Mouse (Mus musculus) gastrocnemius, postnatal 10 days (tissue): Measurements from ENCODE around the gene Htra2. TPM values are rescaled to one million over a fixed set of nuclear protein-coding genes. Genes with fewer than 3 reads are reported as not detected.

Experiments used
- DNase-seq: peaks from one replicate; pipeline ENCODE4 v3.0.0; 2021; ENCODE audit warnings: mixed read lengths
- long read RNA-seq, 2 experiments: library from polyadenylated mRNA; stranded (forward); transcript quantifications; one replicate each; pipeline ENCODE4 v2.0.0; 2021
- total RNA-seq, 2 experiments: library from RNA; stranded (reverse); gene quantifications; 2 replicates each; pipeline ENCODE4 v1.2.3; 2021

Gene Htra2
- total RNA-seq, result 10 to 100 TPM; 23.8 to 28.4 TPM
- long read RNA-seq, experiment 1, transcript Htra2-201 (8 exons, 1,725 nt), result major isoform, 24 of 31 reads
- long read RNA-seq, experiment 1, partial matches to known transcripts, result 1 of 31 reads
- long read RNA-seq, experiment 1, other reads (novel, unspliced or antisense), result 4 of 31 reads
- long read RNA-seq, experiment 2, transcript Htra2-201 (8 exons, 1,725 nt), result major isoform, 30 of 38 reads
- long read RNA-seq, experiment 2, partial matches to known transcripts, result 0 of 38 reads
- long read RNA-seq, experiment 2, other reads (novel, unspliced or antisense), result 6 of 38 reads

GRCm38 (mm10) chr6:83054871-83055431 is at the start of gene Htra2:
Htra2 (minus strand) TSS chr6:83055273.
- DNase-seq, result peak; percentile 40

DNA sequence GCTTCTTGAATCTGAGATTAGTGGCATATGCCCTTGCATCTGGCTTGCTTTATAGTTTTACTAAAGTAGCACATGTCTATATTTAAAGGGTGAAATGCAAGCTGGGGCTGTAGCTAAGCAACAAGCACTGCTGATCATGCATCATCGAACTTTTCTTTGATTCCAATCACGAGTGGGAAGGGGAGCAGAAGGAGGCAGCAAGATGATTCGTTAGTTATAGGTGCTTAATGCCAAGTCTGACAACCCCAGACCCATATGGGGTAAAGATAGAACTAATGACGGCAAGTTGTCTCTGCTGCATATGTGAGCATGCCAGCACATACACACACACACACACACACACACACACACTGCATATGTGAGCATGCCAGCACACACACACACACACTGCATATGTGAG is 49.1 kb upstream of the Htra2 start:
- DNase-seq, result no peak

DNA sequence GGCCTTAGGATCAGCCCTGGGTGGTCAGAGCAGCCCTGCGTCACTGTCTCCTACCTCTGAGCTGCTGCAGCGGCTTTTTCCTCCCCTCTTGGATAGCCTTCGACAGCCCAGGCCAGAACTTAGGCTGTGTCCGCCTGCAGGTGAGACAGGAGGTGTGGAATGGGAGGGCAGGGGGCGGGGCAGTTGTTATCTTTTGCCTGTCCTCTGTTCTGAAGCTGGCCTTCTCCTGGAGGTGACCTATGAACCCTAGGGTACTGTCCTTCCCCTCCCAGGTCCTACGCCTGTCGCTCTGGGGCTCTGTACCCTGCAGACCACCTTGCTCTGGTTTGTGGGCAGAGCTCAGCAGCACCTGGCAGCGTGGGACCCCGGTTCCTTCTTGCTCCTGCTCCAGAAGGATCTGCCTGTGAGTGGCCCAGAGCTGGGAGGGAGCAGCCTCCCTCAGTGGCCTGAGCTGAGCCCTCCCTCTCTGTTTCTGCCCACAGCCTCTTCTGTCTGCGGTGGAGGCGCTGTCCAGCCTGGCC is 48.1 kb upstream of the Htra2 start:
- no peak for DNase-seq

DNA sequence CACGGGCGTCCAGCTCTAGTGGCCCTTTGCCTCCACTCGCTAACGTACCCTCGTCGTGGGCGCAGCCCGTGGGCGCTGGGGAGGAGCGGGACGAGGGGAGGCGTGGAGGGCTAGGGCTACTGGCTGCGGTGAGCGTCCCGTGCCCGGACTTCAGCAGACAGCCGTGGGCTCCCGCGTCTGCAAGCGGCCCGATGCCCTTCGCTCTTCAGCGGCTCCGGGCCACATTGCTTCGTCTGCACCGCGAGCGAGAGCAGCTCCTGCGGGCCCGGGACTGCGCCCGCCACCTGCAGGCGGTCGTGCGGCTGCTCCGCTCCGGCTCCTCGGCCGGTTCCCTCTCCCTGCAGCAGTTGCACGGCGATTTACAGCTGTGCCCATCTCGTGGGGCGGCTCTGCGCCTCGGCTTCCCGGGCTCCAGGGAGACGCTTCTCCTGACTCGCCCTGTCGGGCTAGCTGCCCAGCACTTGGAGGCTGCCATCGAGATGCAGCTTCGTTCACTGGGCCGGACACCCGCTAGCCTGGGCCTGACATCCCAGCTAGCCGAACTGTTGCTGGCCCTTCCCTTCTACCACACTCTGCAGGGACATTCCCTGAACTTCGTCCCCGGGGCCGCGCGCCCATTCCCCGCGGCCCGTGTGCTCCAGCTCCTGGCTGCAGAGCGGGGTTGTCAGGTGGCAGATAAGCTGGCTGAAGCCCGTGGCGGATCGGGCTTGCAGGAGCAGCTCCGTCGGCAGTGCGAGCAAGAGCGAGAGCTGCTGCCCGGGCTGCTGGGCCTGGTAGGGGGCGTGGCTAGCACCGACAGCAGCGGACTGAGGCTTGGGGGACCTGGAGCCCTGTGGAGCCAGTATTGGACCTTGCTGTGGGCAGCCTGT is 46.8 kb upstream of the Htra2 start:
- peak; percentile 70 for DNase-seq

GRCm38 (mm10) chr6:83101316-83101687 is 46.2 kb upstream of the Htra2 start, which contains the start of the genes Ccdc142 and Gm42688:
Ccdc142 (plus strand) TSS chr6:83101601.
Gm42688 (plus strand) TSS chr6:83101617.
- DNase-seq, result peak; percentile 79

DNA sequence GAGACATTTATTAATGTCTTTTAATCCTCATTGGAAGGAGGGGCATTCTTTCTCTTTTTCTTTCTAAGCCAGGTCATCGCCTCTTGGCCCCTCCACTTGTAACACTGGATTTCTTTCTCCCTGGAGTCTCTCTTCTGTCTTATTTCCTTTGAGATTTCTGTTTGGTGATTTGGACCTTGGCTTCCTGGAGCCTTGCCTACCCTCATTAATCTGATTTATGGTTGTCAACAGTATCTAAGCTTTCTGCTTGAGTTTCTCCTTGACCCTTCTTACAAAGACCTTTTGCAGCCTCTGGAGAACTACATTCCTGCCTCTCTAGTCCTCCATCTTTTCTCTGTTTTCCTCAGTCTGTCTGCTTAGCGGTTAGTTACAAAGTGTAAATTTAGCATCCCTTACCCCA is 43.3 kb upstream of the Htra2 start:
- DNase-seq, result no peak

DNA sequence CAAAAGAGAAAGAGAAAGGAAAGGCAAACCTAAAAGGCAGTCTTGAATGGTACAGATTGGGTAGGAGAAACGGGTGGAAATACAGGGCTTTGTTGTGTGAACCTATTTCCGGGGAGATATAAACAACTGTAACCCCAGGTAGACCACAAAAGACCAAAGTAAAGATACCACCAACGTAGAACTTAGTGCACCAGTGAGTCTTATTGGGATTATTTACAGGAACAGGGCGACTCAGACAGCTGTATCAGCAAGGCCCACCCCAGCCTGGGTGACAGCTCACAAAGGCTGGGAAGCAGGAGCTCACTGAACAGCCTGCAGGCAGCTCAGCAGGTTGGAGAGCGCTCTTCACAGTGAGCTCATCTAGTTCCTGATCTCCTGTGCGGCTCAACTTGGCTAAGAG is 40.9 kb upstream of the Htra2 start:
- no peak for DNase-seq

DNA sequence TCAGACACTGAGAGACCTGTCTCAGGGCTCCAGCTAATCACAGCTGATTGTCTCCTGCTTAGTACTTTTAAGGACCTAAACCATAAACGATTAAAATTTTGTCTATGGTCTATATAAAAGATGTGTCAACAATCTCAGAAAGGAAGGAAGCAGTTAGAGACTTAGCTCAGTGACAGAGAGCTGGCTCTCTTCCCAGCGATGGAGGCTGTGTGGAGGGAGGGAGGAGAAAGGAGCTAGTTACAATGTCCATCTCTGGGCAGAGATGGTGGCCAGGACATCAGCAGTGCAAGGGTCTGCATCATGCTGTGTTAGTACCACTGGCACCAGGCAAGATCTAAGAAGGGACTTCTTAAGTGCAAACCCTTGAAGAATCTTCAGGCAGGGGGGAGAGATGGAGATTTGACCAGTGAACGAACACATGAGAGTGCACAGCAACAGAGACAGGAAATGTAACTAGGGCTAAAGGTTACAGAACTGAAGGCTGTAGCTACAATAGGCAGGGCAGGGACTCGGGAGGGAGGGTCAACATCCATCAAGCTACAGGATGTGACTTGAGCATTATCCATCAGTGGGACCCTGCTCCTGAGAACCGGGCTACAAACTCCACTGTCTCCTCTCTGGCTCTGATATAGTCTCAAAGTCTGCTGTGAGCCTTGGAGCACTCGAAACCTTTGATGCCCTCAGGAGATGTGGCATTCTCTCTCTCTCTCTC is 37.5 kb upstream of the Htra2 start:
- no peak for DNase-seq

- DNase-seq, result no peak
Observed at GRCm38 (mm10) chr6:83087926-83088260, 32.8 kb upstream of the Htra2 start.

- peak; percentile 42 for DNase-seq
Observed at GRCm38 (mm10) chr6:83087205-83087925, 32.3 kb upstream of the Htra2 start.

GRCm38 (mm10) chr6:83086121-83087035 is 31.3 kb upstream of the Htra2 start, which contains the start of gene Lbx2:
Lbx2 (plus strand) TSS chr6:83086367.
- peak; percentile 25 for DNase-seq

DNA sequence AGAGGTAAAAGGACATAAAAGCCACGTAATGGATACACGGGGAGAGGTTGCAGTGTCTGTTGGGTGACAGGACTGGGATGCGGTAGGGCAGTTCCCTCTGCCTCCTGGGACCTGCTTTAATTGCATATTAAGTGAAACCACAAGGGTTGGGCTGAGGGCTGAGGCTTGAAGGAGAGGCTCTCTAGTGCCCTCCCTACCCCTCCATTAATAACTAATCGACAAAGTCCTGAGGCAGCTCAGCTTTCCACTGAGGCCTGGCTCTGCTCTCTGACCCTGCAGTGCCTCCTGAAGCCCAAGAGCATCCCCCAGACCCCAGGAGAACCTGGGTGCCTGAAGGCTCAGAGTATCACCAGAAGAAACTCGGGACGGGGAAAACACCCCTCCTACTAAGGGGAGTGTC is 29.4 kb upstream of the Htra2 start:
- no peak for DNase-seq

DNA sequence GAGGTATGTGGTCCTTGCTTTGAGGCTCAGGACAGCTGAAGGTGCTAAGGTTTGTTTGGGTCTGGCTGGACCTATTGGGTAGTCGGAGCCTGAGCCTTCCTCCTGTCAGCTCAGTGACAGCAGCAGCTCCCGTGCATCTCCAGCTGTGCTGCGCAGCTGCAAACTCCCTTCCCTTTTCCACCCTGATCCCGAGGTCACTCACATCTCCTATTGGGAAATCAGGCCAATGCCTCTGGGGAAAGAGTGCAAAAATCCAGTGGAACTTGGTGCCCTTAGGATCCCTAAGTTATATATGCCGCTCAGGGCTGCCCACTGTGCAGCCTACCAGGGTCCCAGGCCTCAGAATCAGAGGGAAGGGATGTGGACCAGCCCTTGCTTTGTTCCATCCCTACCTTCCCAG is 28.4 kb upstream of the Htra2 start:
- no peak for DNase-seq

GRCm38 (mm10) chr6:83080210-83080609 is 25.1 kb upstream of the Htra2 start:
- no peak for DNase-seq

GRCm38 (mm10) chr6:83078324-83078858 is 23.3 kb upstream of the Htra2 start:
- peak; percentile 100 for DNase-seq

DNA sequence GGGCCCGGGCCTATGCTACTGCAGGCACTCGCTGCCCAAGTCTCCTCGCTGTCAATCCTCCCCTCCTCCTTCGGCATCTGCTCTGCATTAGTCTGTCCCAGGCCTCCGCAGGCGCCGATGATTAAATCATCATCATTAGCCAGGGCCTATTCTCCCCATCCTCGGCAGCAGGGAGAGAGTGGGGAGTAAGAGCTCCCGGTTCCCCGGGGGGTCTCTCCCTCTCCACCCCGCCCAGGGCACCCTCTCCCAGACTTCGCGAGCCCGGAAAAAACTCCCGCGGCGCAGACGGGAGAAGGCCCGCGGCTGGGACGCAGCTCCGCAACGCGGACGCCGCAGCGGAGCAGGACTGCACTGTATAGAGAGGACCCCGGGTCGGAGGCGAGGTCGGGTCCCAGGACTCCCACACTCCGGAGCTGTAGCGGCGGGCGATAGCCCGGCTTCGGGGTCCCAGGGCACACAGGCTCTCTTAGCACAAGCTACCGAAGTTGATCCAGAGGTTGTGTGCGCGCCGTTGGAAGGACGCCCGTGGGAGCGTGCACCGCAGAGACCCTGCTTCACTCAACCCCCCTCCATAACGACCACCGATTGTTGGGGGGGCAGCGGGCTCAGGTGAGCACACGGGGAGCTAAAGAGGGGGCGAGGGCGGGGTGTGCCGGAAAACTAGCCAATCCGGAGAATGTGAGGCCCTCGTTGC is 22.7 kb upstream of the Htra2 start, which contains the start of gene Pcgf1:
Gene Pcgf1 (plus strand): TSS at position 240 of the 694 bp plus-strand sequence.
- DNase-seq, result no peak

GRCm38 (mm10) chr6:83074979-83075378 is 19.9 kb upstream of the Htra2 start:
- DNase-seq, result no peak

DNA sequence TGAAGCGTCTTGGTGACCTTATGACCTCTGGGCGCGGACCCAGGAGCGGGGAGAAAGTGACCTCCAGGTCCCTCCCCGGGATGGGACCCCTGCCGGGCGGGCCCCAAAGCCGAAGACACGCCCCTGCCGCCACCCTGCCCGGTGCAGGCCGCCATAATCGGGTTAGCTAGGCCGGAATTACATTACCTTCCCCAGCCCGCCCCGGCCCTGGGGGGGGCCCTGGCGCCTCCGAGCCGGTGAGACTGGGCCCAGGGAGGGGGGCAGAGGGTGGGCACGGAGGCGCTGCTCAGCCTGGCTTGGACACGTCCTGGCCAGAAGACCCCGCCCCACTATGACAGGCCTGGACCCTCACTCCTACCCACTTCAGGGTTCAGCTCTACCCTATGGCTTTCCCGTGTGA is 16.1 kb upstream of the Htra2 start:
- no peak for DNase-seq
